Mouse (Mus musculus): ENCODE measurements at regions not wholly inside any gene's neighbourhood (a gene's known extent, or its start where the extent isn't known, plus 50 kb on each side); places are given as distances from the start of the nearest gene placed in this dataset.

GRCm38 (mm10) chr1:125242345-125242744, 193.2 kb downstream of the Actr3 start:
- TF ChIP-seq POLR2A (IDR thresholded peaks at IDR 0.05; ENCODE audit: control insufficient read depth, low read depth, low read length) (no peak), CTCF (IDR thresholded peaks at IDR 0.05; ENCODE audit: control insufficient read depth, insufficient read depth, insufficient replicate concordance, low read depth, low read length) (no peak)

All from testis, adult 2 months (tissue).